Mouse (Mus musculus): ENCODE measurements around the gene Mospd3.

GRCm38 (mm10) chr5:137561556-137561955, 39.3 kb downstream of the Mospd3 start:
- TF ChIP-seq ZC3H11A (IDR thresholded peaks at IDR 0.05; ENCODE audit: borderline replicate concordance, low read depth, low read length) (no peak), ZNF384 (IDR thresholded peaks at IDR 0.05; ENCODE audit: low read depth, low read length) (no peak), MAFK (IDR thresholded peaks at IDR 0.05; ENCODE audit: insufficient read depth, low read depth, low read length) (no peak), HCFC1 (IDR thresholded peaks at IDR 0.05; ENCODE audit: borderline replicate concordance, insufficient read depth, low read length) (no peak), CHD2 (IDR thresholded peaks at IDR 0.05; ENCODE audit: low read depth, low read length) (no peak)

Data from ES-E14 (cell line).